Mouse (Mus musculus): ENCODE data around the gene Nxt1.

The Nxt1 gene

DNA sequence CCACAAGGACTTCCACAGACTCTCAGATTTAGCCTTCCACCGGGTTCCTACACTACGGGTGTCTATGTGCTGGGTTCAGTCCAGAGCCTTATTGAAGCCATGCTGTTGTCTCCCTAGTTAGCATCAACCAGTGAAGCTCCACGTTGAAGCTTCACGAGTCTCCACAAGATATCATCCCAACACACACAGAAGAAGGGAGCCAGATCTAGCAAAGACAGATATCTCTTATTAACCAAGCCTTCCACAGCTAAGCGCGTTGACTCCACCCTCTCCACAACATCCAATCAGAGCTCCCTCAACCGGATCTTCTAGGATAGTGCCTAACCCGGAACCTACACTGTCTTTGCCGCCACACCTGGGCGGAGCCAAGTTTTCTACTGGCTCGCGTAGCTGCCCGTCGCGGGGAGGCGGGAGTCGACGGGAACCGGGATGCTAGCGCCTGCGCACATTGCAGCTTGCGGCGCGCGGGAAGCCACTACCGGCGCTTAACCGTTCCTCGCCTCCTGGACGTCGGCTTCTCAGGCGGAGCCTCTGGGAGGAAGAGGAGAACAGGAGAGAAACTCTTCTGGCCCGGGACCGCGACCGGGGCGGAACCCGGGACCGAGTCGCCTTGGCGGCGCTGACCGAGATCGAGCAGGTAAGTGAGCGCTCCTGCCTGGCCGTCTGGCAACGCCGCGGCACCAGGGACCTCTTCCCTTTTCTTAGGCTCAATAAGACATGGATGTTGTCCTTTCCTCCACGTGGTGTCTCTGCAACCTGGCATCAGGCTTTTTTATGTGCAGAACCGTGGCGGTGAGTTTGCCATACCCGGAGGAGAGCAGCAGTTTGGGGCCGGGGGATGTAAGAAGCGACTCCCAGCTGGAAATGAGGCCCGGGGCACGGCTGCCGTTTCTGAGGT is at the start of gene Nxt1:
Gene Nxt1, plus strand, starts transcription at position 403 of the 898 bp plus-strand sequence.
- peak; percentile 99 for DNase-seq

DNA sequence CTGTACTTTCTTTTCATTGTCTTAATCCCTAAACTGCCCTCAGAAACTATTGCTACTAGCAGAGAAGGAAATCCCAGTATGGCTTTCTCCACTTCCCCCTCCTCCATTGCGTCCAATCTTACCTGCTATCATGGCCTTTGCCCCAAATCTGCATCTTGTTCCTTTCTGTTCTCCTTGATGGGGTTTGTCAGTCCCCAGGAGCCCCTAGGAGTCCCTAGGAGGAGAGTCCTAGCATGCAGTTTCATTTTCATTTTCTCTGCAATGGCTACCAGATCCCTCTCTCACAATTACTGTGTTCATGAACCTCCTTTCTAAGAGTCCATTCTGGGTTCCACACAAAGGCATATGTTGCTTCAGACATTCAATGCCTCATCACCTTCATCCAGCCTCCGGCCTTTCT is 49.3 kb upstream of the Nxt1 start:
- DNase-seq, result no peak

DNA sequence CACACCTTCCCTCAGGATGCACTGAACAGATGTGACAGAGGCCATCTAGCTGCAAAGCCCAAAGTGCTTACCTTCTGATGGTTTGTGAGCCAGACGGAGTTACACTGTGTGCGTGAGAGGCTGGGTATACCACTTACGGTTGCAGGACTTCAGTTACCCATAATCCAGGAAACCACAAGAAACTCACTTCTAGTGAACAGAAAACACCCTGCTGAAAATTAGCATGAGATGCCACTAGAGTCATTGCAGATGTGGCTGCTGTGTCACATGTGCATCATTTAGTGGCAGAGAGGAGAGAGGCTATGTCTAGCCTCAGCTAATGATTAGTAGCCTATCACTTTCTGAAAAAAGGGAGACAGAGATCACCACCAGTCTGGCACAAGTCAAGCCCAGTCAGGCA is 47.9 kb upstream of the Nxt1 start:
- DNase-seq, result no peak

DNA sequence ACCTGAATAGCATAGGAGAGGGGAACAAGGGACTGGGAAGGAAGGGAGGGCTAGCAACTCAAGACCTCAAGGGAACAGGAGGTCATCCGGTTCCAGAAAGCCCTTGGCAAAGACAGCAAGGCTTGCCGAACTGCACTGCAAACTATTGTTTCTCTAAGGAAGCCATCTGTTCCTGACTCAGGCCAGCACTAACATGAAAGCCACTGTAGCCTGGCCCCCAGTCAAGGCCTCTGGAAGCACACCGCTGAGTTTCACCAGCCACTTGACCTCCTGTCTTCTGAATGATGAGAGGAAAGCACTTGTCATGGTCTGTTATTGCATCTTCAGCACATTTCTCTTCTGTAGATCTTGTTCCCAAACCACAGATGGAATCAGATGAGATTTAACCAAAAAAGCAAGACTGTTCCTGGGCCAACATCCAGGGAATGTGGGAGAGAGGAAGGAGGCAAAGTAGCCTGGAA is 45.4 kb upstream of the Nxt1 start:
- peak; percentile 67 for DNase-seq

- DNase-seq, result no peak
Measured at GRCm38 (mm10) chr2:148631011-148631410, 41.4 kb upstream of the Nxt1 start.

GRCm38 (mm10) chr2:148631602-148632001 is 40.8 kb upstream of the Nxt1 start:
- DNase-seq, result peak; percentile 27

GRCm38 (mm10) chr2:148634466-148634865 is 37.9 kb upstream of the Nxt1 start:
- no peak for DNase-seq

DNA sequence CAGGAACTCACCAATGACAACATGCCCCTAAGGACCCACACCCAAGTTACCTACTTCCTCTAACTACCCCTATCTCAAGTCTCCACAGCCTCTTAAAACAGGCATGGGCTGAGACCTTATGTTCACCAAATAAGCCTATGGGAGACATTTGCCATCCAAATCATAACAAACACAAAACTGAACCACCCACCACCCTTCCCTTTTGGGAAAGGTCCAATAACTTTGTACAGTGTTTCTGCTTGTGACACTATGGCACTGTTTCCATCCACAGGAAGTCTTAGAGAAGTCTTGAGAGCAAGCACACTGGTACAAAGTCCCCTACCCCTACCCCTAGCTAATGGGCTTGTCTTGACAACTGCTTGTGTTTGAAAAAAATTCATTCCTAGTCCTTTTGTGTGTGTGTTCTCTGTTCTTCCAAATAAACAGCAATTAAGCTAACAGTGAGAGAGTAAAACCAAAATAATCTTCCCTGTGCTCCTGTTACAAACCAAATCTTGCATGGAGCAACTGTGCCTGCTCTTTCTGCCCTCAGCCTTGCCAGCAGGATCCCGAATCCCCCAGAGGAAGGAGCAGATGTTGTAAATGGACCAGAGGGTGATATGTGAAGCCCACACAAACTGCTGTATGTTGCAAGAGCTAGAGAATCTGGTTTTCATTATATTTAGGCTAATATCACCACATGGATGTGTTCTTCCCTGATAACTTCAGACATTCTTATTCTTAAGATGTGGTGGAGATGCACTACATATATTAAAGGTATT is 29.6 kb upstream of the Nxt1 start:
- DNase-seq, result no peak

DNA sequence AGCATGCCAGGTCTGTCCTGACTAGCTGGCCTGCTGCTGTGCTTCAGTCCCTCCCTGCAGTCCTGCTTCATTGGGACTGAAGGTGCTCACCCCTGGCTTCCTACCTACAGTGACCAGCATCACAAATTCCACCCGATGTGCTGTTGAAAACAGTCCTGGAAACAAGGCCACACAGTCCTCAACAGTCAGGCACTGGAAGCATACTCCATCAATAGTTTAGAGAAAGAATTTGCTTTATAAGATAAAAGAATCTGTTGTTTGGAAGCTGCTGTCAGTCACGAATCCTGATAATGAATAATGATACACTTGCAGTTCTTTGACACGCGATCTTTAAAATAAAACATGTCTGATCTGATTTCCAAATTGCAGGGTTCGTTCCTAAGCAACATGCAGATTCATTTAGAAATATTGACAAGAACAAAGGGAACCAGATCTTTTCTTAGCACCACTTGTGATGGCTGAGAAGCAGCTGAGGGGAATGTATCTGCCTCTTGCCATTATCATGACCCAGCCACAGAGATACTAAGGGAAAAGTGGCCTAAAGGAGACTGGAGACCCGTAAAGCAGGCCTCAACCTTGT is 27.9 kb upstream of the Nxt1 start:
- DNase-seq, result no peak

DNA sequence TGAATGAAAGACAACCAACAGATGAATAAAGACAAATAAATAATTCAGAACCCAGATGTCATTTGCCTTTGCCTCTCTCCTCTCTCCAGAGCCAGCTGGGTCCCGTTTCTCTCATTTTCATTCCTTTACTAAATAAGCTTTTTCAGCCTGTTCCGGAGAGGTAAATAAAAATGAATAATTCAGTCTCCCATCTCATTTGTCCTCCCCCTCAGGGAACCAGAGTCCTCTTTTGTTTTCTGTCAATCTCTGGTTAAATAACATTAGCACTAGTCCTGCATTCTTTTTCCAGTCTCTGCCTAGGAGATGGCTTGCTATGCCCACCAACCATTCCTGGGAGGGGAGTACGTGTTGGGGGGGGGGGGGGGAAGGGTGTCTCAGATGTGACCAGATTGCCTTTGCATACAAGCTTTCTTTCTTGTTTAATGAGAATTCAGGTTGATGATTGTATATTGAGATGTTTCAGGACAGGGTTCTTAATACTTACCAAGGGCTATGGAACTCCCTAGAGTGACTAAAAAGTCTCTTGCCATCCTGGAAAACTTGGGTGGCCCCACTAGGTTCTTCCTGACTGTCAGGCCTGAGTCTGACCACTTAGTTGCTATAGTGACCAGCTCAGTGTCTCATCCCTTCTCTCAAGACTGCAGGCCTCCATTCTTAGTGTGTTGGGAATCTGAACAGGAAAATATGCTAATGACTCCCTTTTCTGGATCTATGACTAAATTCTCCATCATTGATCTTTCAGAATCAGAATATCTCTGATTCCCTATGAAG is 21.6 kb upstream of the Nxt1 start:
- DNase-seq, result no peak

- peak; percentile 86 for DNase-seq
Measured at GRCm38 (mm10) chr2:148654961-148655360, 17.4 kb upstream of the Nxt1 start.

DNA sequence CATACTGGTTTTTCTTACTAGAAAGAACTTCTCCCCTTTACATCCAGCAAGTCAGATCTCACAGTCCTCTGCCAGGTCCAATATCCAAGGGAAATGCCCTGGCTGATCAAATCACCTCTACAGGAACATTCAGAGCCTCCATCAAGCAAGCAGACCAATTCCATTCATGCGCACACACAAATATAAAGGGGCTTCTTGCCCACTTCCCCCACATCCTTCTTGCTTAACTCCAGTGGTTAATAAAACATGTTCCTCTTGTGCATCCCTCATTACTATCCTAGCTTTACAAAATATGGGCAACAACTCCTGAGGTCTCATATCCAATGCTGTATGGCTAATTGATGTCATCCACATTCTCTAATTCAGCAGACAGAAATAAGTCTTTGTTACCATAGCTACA is 8.9 kb upstream of the Nxt1 start:
- DNase-seq, result no peak

- peak; percentile 56 for DNase-seq
Measured at GRCm38 (mm10) chr2:148677801-148678200, 5.4 kb downstream of the Nxt1 start.

GRCm38 (mm10) chr2:148679346-148679745 is 6.9 kb downstream of the Nxt1 start:
- DNase-seq, result peak; percentile 73

DNA sequence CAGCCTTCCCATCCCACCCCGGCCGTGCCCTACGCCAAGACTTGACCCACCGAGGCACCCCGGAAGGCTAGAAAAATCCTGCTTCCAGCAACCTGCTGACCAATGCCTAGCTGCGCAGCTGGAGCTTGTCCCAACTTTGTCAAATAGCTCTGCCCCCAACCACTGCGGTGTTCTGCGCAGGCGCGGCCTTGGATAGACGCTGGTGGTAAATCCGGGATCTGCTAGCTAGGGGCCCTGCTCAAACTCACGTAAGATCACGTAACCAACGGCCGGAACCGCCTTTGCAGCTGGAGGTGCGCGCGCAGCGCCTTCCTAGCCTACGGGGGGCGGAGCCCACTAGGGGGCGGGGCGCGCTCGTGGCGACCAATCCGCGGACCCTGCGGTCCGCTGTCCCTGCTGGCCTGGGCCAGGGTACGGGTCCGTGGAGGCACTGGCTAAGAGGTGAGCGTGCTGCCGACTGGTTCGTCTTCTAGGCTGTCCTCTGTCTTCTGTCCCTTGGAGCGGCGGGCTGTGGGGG is 8.4 kb downstream of the Nxt1 start, which contains the start of gene Gzf1:
Gene Gzf1, plus strand, starts transcription at position 249 of the 517 bp plus-strand sequence.
- peak; percentile 100 for DNase-seq

DNA sequence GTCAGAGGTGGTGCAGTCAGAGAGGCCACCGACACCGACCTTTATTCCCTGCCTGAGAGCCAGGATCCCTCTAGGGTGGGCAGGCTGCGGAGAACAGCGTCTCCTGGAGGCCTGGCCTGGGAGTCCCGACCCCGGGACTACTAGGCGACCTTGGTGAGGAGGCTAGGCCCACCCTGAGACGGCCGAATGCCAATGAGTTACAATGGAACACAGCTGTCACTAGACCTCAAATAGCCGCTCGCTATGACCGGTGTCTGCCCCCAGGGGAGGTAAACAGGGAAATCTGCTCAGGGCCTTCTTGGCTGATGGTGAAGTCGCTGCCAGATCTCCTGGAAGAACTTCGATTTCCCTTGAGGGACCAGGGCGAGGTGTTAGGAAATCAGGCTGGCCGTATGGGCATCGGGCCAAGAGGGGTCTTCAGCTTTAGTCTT is 9.1 kb downstream of the Nxt1 start:
- peak; percentile 62 for DNase-seq

DNA sequence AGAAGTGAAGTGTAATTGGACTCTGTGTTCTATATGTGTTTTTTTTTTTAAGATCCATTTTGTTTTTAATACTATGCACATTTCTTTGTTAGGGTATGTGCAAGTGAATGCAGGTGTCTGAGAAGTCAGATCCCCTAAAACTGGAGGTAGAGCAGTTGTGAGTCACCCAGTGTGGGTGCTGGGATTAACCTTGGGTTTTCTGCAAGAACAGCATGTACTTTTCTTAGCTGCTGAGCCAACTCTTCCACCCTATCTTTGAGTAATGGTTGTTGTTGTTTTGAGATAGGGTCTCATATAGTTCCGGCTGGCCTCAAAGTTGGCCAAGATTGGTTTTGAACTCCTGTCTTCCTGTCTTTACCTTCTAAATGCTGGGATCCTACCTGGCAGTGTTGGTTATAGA is 10.6 kb downstream of the Nxt1 start:
- no peak for DNase-seq

GRCm38 (mm10) chr2:148684972-148685371 is 12.6 kb downstream of the Nxt1 start:
- no peak for DNase-seq

DNA sequence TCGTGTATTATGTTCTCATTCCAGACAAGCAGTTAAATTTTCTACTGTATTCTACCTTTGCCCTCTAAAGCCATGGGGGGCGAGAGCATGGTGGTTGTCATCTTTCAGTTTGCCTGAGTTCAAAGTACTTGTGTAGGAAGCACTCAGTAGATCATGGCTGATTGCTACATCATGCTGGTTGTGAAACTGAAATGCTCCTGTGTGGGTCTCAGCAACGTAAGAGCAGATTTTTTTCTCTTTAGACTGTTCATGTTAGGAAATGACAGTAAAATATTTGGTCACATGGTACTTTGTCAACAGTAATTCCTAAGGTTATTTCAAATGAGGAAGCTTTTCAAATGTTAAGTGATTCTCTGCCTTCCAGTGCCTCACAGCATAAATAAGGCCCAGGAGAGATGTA is 13.3 kb downstream of the Nxt1 start:
- DNase-seq, result peak; percentile 82

GRCm38 (mm10) chr2:148686862-148687261 is 14.5 kb downstream of the Nxt1 start:
- peak; percentile 73 for DNase-seq

DNA sequence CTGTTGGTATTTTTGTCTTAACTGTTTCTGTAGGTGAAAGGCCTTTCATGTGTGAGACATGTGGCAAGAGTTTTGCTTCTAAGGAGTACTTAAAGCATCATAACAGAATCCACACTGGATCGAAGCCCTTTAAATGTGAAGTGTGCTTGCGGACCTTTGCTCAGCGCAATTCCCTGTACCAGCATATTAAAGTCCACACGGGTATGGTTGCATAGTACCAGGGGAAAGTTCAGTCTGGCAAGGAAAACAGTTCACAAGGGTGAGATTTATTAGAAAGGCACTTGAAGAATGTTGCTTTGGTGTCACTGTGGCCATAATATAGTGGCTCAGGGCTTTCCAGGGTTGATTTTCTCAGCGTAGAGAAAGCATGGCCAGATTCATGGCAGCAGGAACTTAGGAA is 15.6 kb downstream of the Nxt1 start:
- DNase-seq, result no peak

DNA sequence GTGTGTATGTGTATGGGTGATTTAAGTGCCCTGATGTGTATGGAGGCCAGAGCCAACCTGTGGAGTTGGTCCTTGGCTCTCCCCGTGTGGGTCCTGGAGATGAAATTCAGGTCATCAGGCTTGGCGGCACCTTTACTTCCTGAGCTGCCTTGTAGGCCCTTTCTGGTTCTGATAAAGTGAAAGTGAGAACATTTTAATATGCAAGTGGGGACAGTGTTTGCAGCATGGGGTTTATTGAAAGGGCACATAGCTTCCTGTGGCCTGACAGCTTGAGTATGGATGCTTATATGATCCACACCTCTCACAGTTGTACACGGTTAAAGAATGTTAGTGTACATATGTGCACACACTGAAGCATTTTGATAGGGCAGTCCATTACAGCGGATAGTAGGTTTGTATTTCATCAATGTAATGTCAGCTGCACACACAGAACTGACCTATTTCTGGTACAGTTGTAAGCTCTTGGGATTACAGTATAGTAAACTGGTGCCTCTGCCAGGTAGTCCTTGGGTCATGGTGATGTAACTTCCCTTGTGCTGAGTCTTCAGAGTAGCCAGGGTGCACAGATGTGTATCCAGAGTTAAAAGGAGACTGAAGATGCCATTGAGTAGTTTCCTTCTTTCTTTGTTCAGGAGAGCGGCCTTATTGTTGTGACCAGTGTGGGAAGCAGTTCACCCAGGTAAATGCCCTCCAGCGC is 17.2 kb downstream of the Nxt1 start:
- no peak for DNase-seq
